Mouse (Mus musculus) lung, embryonic 15.5 days (tissue): ENCODE measurements around the gene Klhl26. TPM values are rescaled to one million over a fixed set of nuclear protein-coding genes. Genes with fewer than 3 reads are reported as not detected.
A peak's percentile ranks its signal among the peaks of the same experiment; 100 is the strongest.

Experiments used
- ATAC-seq: fragments of 200-750 bp; cut with Nextera tagmentation; 2 replicates; pipeline ENCODE4 v1.8.0; 2017; ENCODE audit warnings: moderate number of reproducible peaks, borderline replicate concordance; ENCODE audit not compliant: low FRiP score, low TSS enrichment; ENCODE audit errors: extremely low read depth
- H3K27ac ChIP-seq: fragments of 300-500 bp; sonication (generic); 2 replicates; pipeline ENCODE4 v1.5.1; 2015; ENCODE audit warnings: moderate library complexity, mild to moderate bottlenecking, inconsistent platforms
- H3K27me3 ChIP-seq: fragments of 300-500 bp; sonication (generic); 2 replicates; pipeline ENCODE4 v1.6.1; 2015; ENCODE audit warnings: inconsistent platforms
- H3K36me3 ChIP-seq: fragments of 300-500 bp; sonication (generic); 2 replicates; pipeline ENCODE4 v1.6.1; 2015; ENCODE audit warnings: inconsistent platforms
- H3K4me1 ChIP-seq: fragments of 300-500 bp; sonication (generic); 2 replicates; pipeline ENCODE4 v1.6.1; 2015; ENCODE audit warnings: inconsistent platforms
- H3K4me2 ChIP-seq: fragments of 300-500 bp; sonication (generic); 2 replicates; pipeline ENCODE4 v1.6.1; 2015; ENCODE audit warnings: inconsistent platforms, mild to moderate bottlenecking, moderate library complexity
- H3K4me3 ChIP-seq: fragments of 300-500 bp; sonication (generic); 2 replicates; pipeline ENCODE4 v1.5.1; 2015; ENCODE audit warnings: mild to moderate bottlenecking, inconsistent platforms
- H3K9ac ChIP-seq: fragments of 300-500 bp; sonication (generic); 2 replicates; pipeline ENCODE4 v1.6.1; 2015; ENCODE audit warnings: inconsistent platforms
- H3K9me3 ChIP-seq: fragments of 300-500 bp; sonication (generic); 2 replicates; pipeline ENCODE4 v1.6.1; 2016; ENCODE audit warnings: inconsistent platforms
- WGBS: fragments of 180-500 bp; shearing (Covaris S2); methylation state at CpG from one replicate; pipeline ENCODE4 v1.1.7; 2015; 5-methylcytosine and 5-hydroxymethylcytosine counted together
- polyA plus RNA-seq: library from polyadenylated mRNA; unstranded; fragments of >200 nt; fragmentation: Nextera tagmentation; extraction: Ambion mirVana; gene quantifications from 2 replicates; pipeline ENCODE4 v1.2.1, GENCODE M21; 2015

The Klhl26 gene
- polyA plus RNA-seq, 1 experiment from 2014 or later, result 27.1 TPM

DNA sequence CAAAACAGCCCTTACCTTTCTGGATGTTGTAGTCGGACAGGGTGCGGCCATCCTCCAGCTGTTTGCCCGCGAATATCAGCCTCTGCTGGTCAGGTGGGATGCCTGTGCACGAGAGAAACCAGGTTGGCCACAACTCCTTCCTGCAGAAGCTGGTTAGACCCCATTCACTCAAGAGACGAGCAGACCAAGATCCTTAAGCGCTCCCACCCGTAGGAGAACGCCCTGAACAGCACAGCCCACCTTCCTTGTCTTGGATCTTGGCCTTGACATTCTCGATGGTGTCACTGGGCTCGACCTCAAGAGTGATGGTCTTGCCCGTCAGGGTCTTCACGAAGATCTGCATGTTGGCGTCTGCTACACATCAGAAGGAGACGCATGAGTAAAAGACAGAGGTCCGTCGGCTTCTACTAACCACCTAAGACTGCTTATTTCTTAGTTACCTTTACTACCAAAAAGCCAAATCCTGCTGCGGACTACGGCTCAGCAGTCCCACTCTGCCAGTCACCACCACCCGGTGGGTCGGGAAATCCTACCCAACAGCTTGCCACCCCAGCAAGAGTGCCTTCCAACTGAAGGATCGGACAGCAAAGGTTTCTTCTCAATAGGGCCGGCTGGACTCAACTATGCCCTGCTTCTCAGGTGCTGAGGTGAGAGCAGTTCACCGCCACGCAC is 32.6 kb upstream of the Klhl26 start:
- ATAC-seq, result no peak
- WGBS, result 7% methylated on average over 25 of the region's 25 CpGs
- Histone ChIP-seq H3K27ac (peak overlapping the region; percentile 98; the same call in 1 of the 2 replicates), H3K9me3 (no peaks in the 10 kb centered on the region), H3K36me3 (peaks cover 28% of the 10 kb centered on the region), H3K9ac (peak overlapping the region; percentile 99), H3K4me3 (peak overlapping the region; percentile 98), H3K4me1 (peaks cover 57% of the 10 kb centered on the region), H3K4me2 (peak overlapping the region; percentile 73), H3K27me3 (no peaks in the 10 kb centered on the region)

DNA sequence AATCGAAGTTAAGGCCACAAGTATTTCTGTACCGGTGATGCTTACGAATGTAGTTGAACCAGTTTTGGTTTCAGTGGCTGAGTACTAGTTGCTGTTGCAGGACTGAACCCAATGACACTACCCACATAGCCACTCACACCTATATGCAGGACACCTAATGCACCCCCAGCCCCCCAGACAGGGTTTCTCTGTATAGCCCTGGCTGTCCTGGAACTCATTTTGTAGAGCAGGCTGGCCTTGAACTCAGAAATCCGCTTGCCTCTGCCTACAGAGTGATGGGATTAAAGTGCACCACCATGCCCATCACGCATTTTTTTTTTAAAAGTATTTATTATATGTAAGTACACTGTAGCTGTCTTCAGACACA is 30.2 kb upstream of the Klhl26 start:
- H3K27me3 ChIP-seq, result peaks cover 9% of the 10 kb centered on the region
- H3K27ac ChIP-seq, result peak overlapping the region; percentile 29
- H3K9me3 ChIP-seq, result no peaks in the 10 kb centered on the region
- H3K4me2 ChIP-seq, result peak overlapping the region; percentile 88
- no peak for ATAC-seq
- H3K36me3 ChIP-seq, result peaks cover 20% of the 10 kb centered on the region
- peak overlapping the region; percentile 79 for H3K4me3 ChIP-seq
- 56% methylated on average over 5 of the region's 5 CpGs for WGBS
- no peak overlapping the region for H3K9ac ChIP-seq
- H3K4me1 ChIP-seq, result peaks cover 73% of the 10 kb centered on the region

DNA sequence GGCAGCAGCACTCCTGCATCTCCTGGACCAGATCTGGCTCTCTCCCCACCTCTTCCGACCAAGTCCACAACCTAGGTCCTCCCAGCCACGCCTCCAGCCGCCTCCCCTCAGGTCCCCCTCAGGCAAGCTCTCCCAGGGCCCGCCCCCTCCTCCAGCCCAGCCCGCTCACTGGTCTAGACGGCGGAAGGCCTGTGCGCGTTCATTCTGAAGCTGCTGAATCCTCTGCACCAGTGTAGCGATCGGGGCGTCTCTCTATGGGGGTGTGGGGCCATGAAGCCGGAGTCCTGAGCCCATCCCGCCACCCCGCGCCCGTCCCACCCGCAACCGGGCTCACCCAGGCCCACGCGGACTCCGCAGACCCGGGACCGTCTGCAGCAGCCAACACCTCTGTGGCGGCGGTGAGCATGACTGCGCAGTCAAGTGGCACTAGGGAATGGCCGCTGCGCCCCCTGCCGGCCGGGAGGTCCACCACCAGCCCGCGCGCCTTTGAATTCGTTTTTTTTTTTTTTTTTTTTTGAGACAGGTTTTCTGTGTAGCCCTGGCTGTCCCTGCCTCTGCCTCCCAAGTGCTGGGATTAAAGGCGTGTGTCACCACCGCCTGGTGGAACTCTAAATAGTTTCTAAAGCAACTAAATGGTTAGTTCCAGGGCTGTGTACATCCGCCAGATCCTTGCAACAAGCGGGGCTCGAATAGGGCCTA is 29.7 kb upstream of the Klhl26 start, which contains the start of gene Rex1bd:
Gene Rex1bd, minus strand, starts transcription at position 425 of the 699 bp plus-strand sequence.
- Histone ChIP-seq H3K4me3 (peak within 1 kb of the TSS; percentile 79), H3K9ac (peak within 1 kb of the TSS; percentile 94), H3K27me3 (peaks cover 14% of the 10 kb centered on the region), H3K9me3 (no peaks in the 10 kb centered on the region), H3K4me2 (peak within 1 kb of the TSS; percentile 88), H3K36me3 (peaks cover 20% of the 10 kb centered on the region), H3K4me1 (peaks cover 73% of the 10 kb centered on the region), H3K27ac (peak within 1 kb of the TSS; percentile 96)
- peak; percentile 88 for ATAC-seq
- WGBS, result 2% methylated on average over 39 of the region's 40 CpGs

DNA sequence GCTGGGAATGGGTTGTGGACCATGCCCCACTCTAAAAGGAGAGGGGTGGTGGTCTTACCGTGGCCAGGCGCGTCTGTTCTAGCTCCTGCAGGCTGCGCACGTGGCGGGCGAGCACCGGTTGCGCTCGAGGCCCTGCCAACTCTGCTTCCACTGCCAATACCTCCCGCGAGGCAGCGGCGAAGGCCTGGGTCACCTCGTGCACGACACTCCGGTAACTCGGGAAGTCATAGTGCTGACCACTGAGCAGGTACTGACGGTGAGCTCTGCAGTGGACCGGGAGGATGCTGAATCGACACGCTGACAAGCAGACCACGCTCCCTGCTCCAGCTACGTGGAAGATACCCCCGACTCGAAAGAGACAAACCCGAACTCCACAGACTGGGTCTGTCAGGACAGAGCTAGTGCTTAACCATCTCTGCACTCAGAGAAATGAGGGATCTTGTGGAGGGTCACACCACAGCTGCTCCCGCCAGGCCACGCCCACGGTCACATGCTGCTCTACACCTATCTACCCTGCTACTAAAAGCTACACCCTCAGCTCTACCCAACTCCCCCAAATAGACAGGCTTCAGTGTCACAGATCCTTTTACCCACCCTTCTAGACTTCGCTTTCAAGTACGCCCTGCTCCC is 29.0 kb upstream of the Klhl26 start:
- peak overlapping the region; percentile 79 for H3K4me3 ChIP-seq
- peaks cover 21% of the 10 kb centered on the region for H3K27me3 ChIP-seq
- peak overlapping the region; percentile 94 for H3K9ac ChIP-seq
- peak; percentile 9 for ATAC-seq
- H3K36me3 ChIP-seq, result peaks cover 20% of the 10 kb centered on the region
- peaks cover 76% of the 10 kb centered on the region for H3K4me1 ChIP-seq
- H3K4me2 ChIP-seq, result peak overlapping the region; percentile 88
- H3K27ac ChIP-seq, result peak overlapping the region; percentile 96
- H3K9me3 ChIP-seq, result no peaks in the 10 kb centered on the region
- 29% methylated on average over 32 of the region's 32 CpGs for WGBS

DNA sequence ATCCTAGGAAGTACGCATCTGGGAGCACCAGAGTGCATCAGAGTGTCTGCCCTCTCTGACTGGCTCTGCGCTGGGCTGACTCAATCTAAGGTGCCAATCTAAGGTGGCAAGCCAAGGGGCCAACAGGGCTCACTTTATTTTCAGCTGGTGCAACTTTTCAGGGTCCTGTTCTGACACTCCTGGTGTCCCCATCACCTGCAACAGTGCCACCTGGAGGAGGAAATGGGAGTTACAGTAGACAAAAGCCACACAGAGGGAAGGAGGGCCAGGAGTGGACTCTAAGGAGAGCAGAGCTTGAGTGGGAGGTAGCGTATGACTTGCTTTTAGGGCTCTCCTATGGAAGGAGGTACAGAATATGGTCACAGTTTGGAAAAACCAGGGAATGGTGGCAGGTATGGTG is 28.1 kb upstream of the Klhl26 start:
- Histone ChIP-seq H3K27ac (no peak overlapping the region), H3K9me3 (no peaks in the 10 kb centered on the region), H3K27me3 (peaks cover 31% of the 10 kb centered on the region), H3K4me1 (peaks cover 81% of the 10 kb centered on the region), H3K4me2 (0 out of 2 replicates have a peak overlapping the region, but pooled peaks have one; percentile 88), H3K4me3 (no peak overlapping the region; the same call in 1 of the 2 replicates), H3K36me3 (peaks cover 20% of the 10 kb centered on the region), H3K9ac (no peak overlapping the region)
- 86% methylated on average over 3 of the region's 3 CpGs for WGBS
- ATAC-seq, result no peak

DNA sequence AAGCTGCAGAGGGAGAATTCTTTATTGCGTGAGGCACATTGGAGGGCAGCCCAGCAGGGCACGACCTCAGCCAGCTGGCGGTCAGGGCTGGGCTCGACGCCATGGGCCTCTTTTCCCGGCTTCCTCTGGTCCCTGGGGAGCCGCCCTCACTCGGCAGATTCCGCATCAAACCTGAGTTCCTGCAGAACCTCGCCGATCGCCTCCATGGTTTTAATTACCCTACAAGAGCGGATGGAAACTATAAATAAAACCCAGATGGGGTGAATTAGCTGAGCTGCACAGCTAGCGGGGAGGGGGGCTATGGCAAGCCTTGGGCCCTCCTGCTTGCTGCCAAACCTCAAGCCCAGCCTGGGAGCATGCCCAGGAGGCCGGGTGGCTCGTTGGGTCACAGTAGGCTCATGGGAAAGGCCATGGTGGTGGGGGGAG is 27.5 kb upstream of the Klhl26 start:
- Histone ChIP-seq H3K4me1 (peaks cover 81% of the 10 kb centered on the region), H3K9me3 (no peaks in the 10 kb centered on the region), H3K9ac (no peak overlapping the region), H3K4me2 (0 out of 2 replicates have a peak overlapping the region, but pooled peaks have one; percentile 88), H3K36me3 (peaks cover 20% of the 10 kb centered on the region), H3K27ac (no peak overlapping the region), H3K4me3 (no peak overlapping the region), H3K27me3 (peaks cover 33% of the 10 kb centered on the region)
- ATAC-seq, result no peak
- WGBS, result 48% methylated on average over 16 of the region's 16 CpGs

DNA sequence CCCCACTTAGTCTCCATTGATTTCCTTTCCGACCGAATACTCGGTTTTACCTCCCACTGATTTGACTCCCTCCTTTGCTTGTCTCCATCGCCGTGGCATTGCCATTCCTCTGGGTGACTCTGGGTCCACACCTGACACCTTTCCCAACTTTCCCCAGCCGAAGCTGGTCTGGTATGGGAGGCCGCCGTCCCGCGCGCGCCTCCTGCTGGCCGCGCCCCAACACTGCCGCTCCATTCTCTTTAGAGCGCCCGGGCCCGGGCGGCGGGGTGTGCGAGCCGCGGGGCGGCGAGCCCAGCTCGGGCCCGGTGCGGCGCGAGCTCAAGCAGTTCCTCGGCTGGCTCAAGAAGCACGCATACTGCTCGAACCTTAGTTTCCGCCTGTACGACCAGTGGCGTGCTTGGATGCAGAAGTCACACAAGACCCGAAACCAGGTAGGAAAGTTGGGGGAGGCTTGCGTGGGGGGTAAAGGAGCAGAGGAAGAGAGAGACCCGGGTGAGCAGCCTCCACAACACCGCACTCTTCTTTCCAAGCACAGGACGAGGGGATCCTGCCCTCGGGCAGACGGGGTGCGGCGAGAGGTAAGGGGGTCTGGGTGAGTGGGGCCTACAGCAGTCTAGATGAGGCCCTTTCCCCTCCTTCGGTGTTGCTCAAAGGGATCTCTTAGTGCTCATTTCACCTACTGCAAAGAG is 26.4 kb upstream of the Klhl26 start:
- Histone ChIP-seq H3K4me2 (no peak overlapping the region), H3K4me1 (peaks cover 71% of the 10 kb centered on the region), H3K27me3 (peaks cover 44% of the 10 kb centered on the region), H3K4me3 (no peak overlapping the region; the same call in 1 of the 2 replicates), H3K9me3 (no peaks in the 10 kb centered on the region), H3K27ac (no peak overlapping the region; the same call in 1 of the 2 replicates), H3K9ac (no peak overlapping the region), H3K36me3 (peaks cover 14% of the 10 kb centered on the region)
- ATAC-seq, result no peak
- WGBS, result 15% methylated on average over 46 of the region's 46 CpGs

DNA sequence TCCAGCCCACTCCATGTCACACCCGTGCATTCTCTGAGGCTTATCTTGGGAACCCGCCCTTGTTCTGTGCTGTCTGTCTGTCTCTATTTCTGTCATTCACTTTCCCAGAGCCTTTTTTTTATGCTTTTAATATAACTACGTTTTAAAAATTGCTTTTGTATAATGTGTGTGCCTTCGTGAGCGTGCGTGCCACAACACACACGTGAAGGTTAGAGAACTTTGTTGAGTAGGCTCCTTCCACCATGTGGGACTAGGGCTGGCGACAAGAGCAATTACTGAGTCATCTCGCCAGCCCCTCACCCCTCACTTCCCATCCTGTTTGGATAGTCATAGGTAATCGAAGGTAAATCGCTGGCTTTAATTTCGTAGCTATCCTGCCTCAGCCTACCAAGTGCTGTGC is 25.8 kb upstream of the Klhl26 start:
- no peak overlapping the region for H3K4me3 ChIP-seq
- no peak overlapping the region for H3K9ac ChIP-seq
- peaks cover 8% of the 10 kb centered on the region for H3K36me3 ChIP-seq
- H3K4me2 ChIP-seq, result no peak overlapping the region
- no peak overlapping the region; the same call in 1 of the 2 replicates for H3K27ac ChIP-seq
- no peak for ATAC-seq
- 39% methylated on average over 12 of the region's 12 CpGs for WGBS
- peaks cover 47% of the 10 kb centered on the region for H3K27me3 ChIP-seq
- no peaks in the 10 kb centered on the region for H3K9me3 ChIP-seq
- H3K4me1 ChIP-seq, result peaks cover 67% of the 10 kb centered on the region

DNA sequence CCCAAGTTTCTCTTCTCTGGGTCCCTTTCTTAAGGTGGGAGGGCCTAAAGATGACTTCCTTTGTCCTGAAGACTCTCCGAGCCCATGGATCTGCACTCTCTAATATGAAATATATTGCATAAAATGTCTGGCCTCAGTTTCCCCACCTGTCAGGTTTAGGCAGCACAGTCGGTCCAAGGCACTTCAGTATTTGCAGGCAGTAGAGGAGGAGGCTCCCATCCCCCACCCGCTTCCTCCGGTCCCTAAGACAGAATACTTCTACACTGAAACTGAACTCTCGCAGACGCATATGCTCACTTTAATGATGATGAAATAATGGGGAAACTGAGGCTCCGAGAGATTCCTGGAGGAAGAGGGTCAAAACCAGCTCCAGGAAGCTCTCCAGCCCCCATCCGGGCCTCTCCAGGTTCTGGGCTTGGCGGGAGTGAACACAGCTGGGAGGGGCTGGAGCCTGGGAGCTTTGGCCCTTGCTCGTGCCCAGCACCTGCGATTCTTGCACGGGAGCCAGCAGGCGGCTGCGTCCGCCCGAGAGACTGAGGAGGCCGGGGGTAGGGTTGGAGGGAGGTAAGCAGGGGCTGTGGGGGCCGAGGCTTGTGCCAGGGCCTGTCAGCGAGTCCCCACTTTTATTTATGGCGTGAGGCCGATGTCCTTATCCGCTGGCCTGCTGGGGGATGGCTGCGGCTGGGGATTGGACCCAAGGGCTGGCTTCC is 25.2 kb upstream of the Klhl26 start:
- 18% methylated on average over 23 of the region's 23 CpGs for WGBS
- no peak for ATAC-seq
- Histone ChIP-seq H3K4me3 (no peak overlapping the region), H3K4me1 (peaks cover 63% of the 10 kb centered on the region), H3K9me3 (no peaks in the 10 kb centered on the region), H3K36me3 (peaks cover 3% of the 10 kb centered on the region; the same call in 1 of the 2 replicates), H3K27ac (no peak overlapping the region), H3K4me2 (no peak overlapping the region), H3K9ac (no peak overlapping the region), H3K27me3 (peaks cover 53% of the 10 kb centered on the region)

DNA sequence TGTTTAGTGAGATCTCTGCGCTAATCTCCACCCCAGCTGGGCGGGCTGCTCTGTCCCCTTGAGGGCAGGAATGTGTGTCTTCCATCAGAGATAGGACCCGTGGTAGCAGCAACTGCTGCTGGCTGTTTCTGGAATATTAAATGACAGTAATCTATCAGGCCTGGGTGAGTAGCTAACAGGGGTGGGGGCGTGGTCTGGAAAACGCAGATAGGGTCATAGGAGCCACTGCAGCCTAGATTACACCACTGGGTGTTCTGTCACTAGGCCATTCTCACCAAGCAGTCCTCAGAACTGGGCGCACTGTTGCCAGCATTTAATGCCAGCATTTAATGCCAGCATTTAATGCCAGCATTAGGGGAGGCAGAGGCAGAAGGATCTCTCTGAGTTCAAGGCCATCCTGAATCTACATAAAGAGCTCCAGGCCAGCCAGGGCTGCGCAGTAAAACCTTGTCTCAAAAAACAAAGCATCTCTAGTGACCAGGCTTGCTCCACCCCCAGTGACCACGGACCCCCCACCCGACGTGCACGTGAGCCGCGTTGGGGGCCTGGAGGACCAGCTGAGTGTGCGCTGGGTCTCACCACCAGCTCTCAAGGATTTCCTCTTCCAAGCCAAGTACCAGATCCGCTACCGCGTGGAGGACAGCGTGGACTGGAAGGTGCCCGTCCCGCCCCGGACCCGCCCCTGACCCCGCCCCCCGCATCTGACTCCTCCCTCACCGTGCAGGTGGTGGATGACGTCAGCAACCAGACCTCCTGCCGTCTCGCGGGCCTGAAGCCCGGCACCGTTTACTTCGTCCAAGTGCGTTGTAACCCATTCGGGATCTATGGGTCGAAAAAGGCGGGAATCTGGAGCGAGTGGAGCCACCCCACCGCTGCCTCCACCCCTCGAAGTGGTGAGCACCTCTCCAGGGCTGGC is 23.9 kb upstream of the Klhl26 start:
- Histone ChIP-seq H3K9me3 (no peaks in the 10 kb centered on the region), H3K4me3 (0 out of 2 replicates have a peak overlapping the region, but pooled peaks have one; percentile 6), H3K36me3 (no peaks in the 10 kb centered on the region), H3K27me3 (peaks cover 66% of the 10 kb centered on the region), H3K9ac (no peak overlapping the region), H3K4me2 (peak overlapping the region; percentile 33), H3K27ac (no peak overlapping the region), H3K4me1 (peaks cover 59% of the 10 kb centered on the region)
- WGBS, result 8% methylated on average over 39 of the region's 39 CpGs
- no peak for ATAC-seq
